Mouse (Mus musculus) neural tube, embryonic 15.5 days (tissue): ENCODE data around the gene Evl. TPM values are rescaled to one million over a fixed set of nuclear protein-coding genes. Genes with fewer than 3 reads are reported as not detected.

Experiments used
- ATAC-seq: fragments of 200-750 bp; cut with Nextera tagmentation; 2 replicates; pipeline ENCODE4 v1.8.0; 2017; ENCODE audit warnings: mild to moderate bottlenecking, moderate TSS enrichment, moderate library complexity; ENCODE audit not compliant: low FRiP score
- H3K27ac ChIP-seq: fragments of 300-500 bp; sonication (generic); replicated peaks from 2 replicates; pipeline ENCODE4 v1.5.1; 2015; ENCODE audit warnings: mild to moderate bottlenecking, inconsistent platforms
- H3K27me3 ChIP-seq: fragments of 300-500 bp; sonication (generic); replicated peaks from 2 replicates; pipeline ENCODE4 v1.6.1; 2015; ENCODE audit warnings: inconsistent platforms
- H3K36me3 ChIP-seq: fragments of 300-500 bp; sonication (generic); 2 replicates; pipeline ENCODE4 v1.6.1; 2015; ENCODE audit warnings: inconsistent platforms
- H3K4me1 ChIP-seq: fragments of 300-500 bp; sonication (generic); 2 replicates; pipeline ENCODE4 v1.6.1; 2015; ENCODE audit warnings: inconsistent platforms
- H3K4me2 ChIP-seq: fragments of 300-500 bp; sonication (generic); 2 replicates; pipeline ENCODE4 v1.6.1; 2015; ENCODE audit warnings: inconsistent platforms, mild to moderate bottlenecking, moderate library complexity
- H3K4me3 ChIP-seq: fragments of 300-500 bp; sonication (generic); replicated peaks from 2 replicates; pipeline ENCODE4 v1.5.1; 2015; ENCODE audit warnings: mild to moderate bottlenecking, inconsistent platforms
- H3K9ac ChIP-seq: fragments of 300-500 bp; sonication (generic); replicated peaks from 2 replicates; pipeline ENCODE4 v1.6.1; 2015; ENCODE audit warnings: mild to moderate bottlenecking, inconsistent platforms
- H3K9me3 ChIP-seq: fragments of 300-500 bp; sonication (generic); replicated peaks from 2 replicates; pipeline ENCODE4 v1.6.1; 2016; ENCODE audit warnings: inconsistent platforms
- WGBS: fragments of 180-500 bp; shearing (Covaris S2); methylation state at CpG from one replicate; pipeline ENCODE4 v1.1.7; 2015; ENCODE audit warnings: mixed read lengths; 5-methylcytosine and 5-hydroxymethylcytosine counted together
- polyA plus RNA-seq: library from polyadenylated mRNA; unstranded; fragments of >200 nt; fragmentation: Nextera tagmentation; extraction: Ambion mirVana; gene quantifications from 2 replicates; pipeline ENCODE4 v1.2.1, GENCODE M21; 2015

Gene Evl
- polyA plus RNA-seq, 1 experiment from 2014 or later = 226 TPM

DNA sequence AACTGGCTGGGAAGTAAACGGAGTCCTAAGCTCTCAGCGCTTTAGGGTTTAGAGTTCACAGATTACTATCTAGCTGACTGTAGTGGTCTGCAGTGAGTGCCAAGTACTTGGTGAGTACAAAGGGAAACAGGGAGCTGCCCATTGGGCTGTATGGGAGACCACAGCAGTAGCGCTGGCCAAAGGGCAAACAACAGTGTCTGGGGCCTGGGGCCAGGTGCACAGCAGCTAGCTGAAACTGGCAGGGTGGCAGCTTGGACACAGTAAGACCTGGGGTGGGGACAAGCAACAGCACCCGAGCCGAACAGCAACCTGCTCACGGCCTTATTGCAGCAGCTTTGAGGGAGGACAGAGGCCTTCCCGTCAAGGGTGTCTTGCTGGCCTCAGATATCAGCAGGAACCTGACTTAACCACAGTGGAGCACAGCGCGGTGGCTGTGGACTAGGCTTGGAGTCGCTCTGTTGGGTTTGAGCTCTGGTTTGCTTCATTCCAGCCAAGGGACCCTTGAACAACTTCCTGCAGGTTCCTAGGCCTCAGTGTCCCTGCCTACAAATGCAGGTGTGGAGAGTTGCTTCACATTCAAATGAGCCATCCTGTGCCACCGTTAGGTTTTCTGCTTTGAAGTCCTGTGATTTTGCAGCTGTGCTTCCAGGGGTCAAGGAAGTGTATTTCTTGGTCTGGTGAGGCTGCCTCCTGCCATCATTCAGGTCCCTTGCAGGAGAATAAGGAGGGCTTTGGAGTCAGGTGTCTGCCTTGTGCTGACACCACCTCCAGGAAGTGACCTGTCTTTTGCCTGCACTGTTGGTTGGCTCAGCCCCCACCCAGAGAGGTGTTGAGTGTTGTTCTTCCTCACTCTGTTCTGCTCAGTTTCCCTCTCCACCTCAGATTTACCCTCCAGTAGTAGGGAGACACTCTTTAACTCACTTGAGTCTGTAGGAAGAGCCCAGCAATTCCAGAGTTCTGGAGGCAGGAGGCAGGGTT lies 99.1 kb downstream of the Evl start:
- Histone ChIP-seq H3K4me3 (no peak overlapping the region), H3K4me1 (peaks cover 4% of the 10 kb centered on the region; the same call in 1 of the 2 replicates), H3K36me3 (peaks cover 62% of the 10 kb centered on the region), H3K27ac (no peak overlapping the region), H3K27me3 (no peaks in the 10 kb centered on the region), H3K4me2 (no peak overlapping the region), H3K9ac (no peak overlapping the region), H3K9me3 (no peaks in the 10 kb centered on the region)
- 91% methylated on average over 11 of the region's 11 CpGs for WGBS
- no peak for ATAC-seq

DNA sequence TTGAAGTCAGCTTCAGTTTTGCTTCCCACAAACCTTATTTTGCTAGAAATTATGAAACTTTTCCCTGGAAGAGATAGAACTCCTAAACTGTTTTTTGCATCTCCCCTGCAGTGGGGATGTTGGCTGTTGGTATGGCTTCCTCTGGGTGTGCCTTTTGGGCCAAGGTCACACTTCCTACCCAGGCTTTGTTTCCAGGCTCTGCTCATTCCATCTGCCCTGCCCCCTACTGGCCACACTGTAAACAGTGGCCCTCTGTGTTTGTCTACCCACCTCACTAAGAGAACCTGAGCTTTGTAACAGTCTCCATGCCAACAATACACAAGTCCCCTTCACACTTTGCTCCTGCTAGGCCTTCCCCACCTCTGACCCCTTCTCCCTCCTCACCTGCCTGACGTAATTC lies 102.8 kb downstream of the Evl start:
- H3K9me3 ChIP-seq = no peaks in the 10 kb centered on the region
- ATAC-seq = no peak; the same call in 1 of the 2 replicates
- H3K4me1 ChIP-seq = peaks cover 4% of the 10 kb centered on the region; the same call in 1 of the 2 replicates
- H3K36me3 ChIP-seq = peaks cover 51% of the 10 kb centered on the region
- WGBS = 96% methylated on average over 1 of the region's 1 CpGs
- H3K27ac ChIP-seq = no peak overlapping the region
- no peak overlapping the region for H3K4me2 ChIP-seq
- no peak overlapping the region for H3K4me3 ChIP-seq
- H3K9ac ChIP-seq = no peak overlapping the region
- H3K27me3 ChIP-seq = no peaks in the 10 kb centered on the region

GRCm38 (mm10) chr12:108668606-108669235 lies 114.2 kb downstream of the Evl start:
- no peaks in the 10 kb centered on the region for H3K27me3 ChIP-seq
- H3K9me3 ChIP-seq = no peaks in the 10 kb centered on the region
- ATAC-seq = no peak
- no peak overlapping the region for H3K4me2 ChIP-seq
- WGBS = 57% methylated on average over 8 of the region's 8 CpGs
- peaks cover 18% of the 10 kb centered on the region; the same call in 1 of the 2 replicates for H3K4me1 ChIP-seq
- H3K4me3 ChIP-seq = no peak overlapping the region
- H3K27ac ChIP-seq = peak overlapping the region; percentile 63
- H3K36me3 ChIP-seq = peaks cover 26% of the 10 kb centered on the region
- no peak overlapping the region for H3K9ac ChIP-seq

GRCm38 (mm10) chr12:108671541-108671940 lies 117.0 kb downstream of the Evl start:
- no peaks in the 10 kb centered on the region for H3K9me3 ChIP-seq
- no peaks in the 10 kb centered on the region for H3K27me3 ChIP-seq
- no peak overlapping the region for H3K27ac ChIP-seq
- ATAC-seq = no peak
- H3K4me1 ChIP-seq = peaks cover 15% of the 10 kb centered on the region; the same call in 1 of the 2 replicates
- H3K4me3 ChIP-seq = no peak overlapping the region
- no peak overlapping the region for H3K9ac ChIP-seq
- peaks cover 42% of the 10 kb centered on the region for H3K36me3 ChIP-seq
- H3K4me2 ChIP-seq = no peak overlapping the region
- 89% methylated on average over 2 of the region's 2 CpGs for WGBS

GRCm38 (mm10) chr12:108672908-108673307 lies 118.4 kb downstream of the Evl start:
- Histone ChIP-seq H3K9me3 (no peaks in the 10 kb centered on the region), H3K27me3 (no peaks in the 10 kb centered on the region), H3K4me3 (no peak overlapping the region), H3K4me2 (no peak overlapping the region), H3K36me3 (peaks cover 52% of the 10 kb centered on the region), H3K4me1 (peaks cover 10% of the 10 kb centered on the region; the same call in 1 of the 2 replicates), H3K9ac (no peak overlapping the region), H3K27ac (no peak overlapping the region)
- WGBS = 85% methylated on average over 4 of the region's 4 CpGs
- no peak for ATAC-seq

GRCm38 (mm10) chr12:108673546-108673945 lies 119.0 kb downstream of the Evl start:
- Histone ChIP-seq H3K36me3 (peaks cover 54% of the 10 kb centered on the region), H3K27me3 (no peaks in the 10 kb centered on the region), H3K9me3 (no peaks in the 10 kb centered on the region), H3K4me1 (peaks cover 4% of the 10 kb centered on the region; the same call in 1 of the 2 replicates), H3K27ac (no peak overlapping the region), H3K9ac (no peak overlapping the region), H3K4me2 (no peak overlapping the region), H3K4me3 (no peak overlapping the region)
- no peak for ATAC-seq
- 78% methylated on average over 3 of the region's 3 CpGs for WGBS

DNA sequence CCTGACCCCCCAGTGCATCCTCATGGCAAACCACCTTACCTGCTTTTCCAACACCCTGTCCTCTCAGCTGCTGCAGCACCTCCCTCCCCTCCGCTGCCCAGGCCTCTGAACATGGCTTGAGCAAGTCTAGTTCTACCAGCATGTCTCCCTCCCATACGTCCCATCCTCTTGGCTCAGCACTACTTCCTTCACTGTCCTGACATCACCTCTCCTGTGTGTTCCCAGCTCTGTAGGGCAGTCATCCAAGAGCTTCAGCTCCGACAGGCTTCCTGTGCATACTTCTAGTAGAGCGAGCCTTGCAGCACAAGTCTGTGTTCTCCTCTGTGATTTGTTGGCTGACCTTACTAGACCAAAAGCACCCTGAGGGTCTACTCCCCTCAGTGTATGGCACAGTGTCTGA lies 120.0 kb downstream of the Evl start:
- Histone ChIP-seq H3K9me3 (no peaks in the 10 kb centered on the region), H3K27me3 (no peaks in the 10 kb centered on the region), H3K4me1 (no peaks in the 10 kb centered on the region), H3K4me2 (no peak overlapping the region), H3K4me3 (no peak overlapping the region), H3K9ac (no peak overlapping the region), H3K36me3 (peaks cover 64% of the 10 kb centered on the region), H3K27ac (no peak overlapping the region)
- WGBS = 90% methylated on average over 4 of the region's 4 CpGs
- no peak for ATAC-seq

DNA sequence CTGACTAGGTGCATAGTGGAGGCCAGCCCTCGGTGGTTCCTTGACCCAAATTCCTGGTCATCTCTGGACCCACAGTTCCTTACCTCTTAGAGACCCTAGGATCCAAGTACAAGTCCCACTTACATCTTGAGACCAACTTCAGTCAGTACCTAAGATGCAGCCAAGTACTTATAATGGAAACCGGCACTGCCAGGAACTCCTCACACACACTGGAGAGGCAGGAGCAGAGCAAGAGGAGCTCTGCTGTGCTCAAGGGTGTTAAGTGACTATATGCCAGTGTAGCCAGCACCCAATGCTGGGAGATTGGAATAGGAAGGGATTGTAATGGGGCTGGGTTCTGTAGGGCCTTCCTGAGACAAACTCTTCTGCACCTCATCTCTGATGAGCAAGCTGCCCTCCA lies 120.4 kb downstream of the Evl start:
- Histone ChIP-seq H3K27me3 (no peaks in the 10 kb centered on the region), H3K9ac (no peak overlapping the region), H3K27ac (no peak overlapping the region), H3K4me2 (no peak overlapping the region), H3K9me3 (no peaks in the 10 kb centered on the region), H3K4me1 (no peaks in the 10 kb centered on the region), H3K36me3 (peaks cover 64% of the 10 kb centered on the region), H3K4me3 (no peak overlapping the region)
- 95% methylated on average over 2 of the region's 2 CpGs for WGBS
- ATAC-seq = no peak

GRCm38 (mm10) chr12:108675614-108676401 lies 121.3 kb downstream of the Evl start:
- no peak overlapping the region for H3K27ac ChIP-seq
- H3K4me2 ChIP-seq = no peak overlapping the region
- ATAC-seq = no peak
- no peaks in the 10 kb centered on the region for H3K27me3 ChIP-seq
- H3K9ac ChIP-seq = no peak overlapping the region
- H3K4me3 ChIP-seq = no peak overlapping the region
- H3K36me3 ChIP-seq = peaks cover 67% of the 10 kb centered on the region
- H3K9me3 ChIP-seq = no peaks in the 10 kb centered on the region
- H3K4me1 ChIP-seq = no peaks in the 10 kb centered on the region
- 80% methylated on average over 8 of the region's 8 CpGs for WGBS

DNA sequence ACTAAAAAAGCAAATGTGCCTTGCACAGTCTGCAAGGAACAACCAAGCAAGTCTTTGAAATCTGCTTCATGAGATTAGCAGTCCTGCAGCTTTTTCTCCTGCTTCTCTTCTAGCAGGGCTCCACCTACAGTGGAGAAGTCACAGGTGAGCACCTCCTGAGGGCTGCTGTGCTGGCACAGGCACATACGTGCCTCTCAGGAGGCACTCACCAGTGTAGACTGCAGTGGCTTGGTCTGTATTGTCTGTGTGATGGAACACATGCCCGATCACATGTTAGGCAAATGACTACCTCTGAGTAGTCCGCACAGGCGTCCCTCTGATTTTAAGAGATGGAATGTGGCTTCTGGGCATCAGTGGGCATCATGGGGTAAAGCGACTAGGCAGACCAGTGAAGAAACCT lies 122.6 kb downstream of the Evl start:
- Histone ChIP-seq H3K9me3 (no peaks in the 10 kb centered on the region), H3K4me3 (no peak overlapping the region), H3K4me1 (no peaks in the 10 kb centered on the region), H3K9ac (no peak overlapping the region), H3K4me2 (no peak overlapping the region), H3K36me3 (peaks cover 75% of the 10 kb centered on the region), H3K27me3 (no peaks in the 10 kb centered on the region), H3K27ac (no peak overlapping the region)
- ATAC-seq = no peak
- WGBS = 99% methylated on average over 5 of the region's 5 CpGs

DNA sequence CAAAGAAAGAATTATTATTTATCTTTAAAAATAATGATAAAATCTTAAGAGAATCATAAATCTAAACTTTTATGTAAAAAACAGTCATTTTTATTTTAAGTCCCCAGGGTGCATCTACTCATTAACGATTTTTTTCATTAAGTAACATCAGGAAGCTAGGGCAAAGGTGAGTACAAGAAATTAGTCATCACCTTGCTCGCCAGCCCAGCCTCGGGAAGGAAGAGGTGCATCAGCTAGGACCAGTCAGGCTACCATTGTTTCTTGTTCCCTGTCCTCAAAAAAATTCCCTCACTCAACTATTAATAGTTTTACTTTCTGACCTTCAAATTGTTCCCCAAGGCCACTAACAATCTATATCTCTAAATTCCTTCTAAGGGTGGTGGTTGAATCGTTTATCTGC lies 123.8 kb downstream of the Evl start:
- WGBS = 85% methylated on average over 4 of the region's 4 CpGs
- ATAC-seq = no peak
- H3K4me1 ChIP-seq = no peaks in the 10 kb centered on the region

More for the DNA sequence above, 123.8 kb downstream of the Evl start:
- no peaks in the 10 kb centered on the region for H3K9me3 ChIP-seq
- H3K4me3 ChIP-seq = no peak overlapping the region
- H3K4me2 ChIP-seq = no peak overlapping the region
- H3K27ac ChIP-seq = no peak overlapping the region
- H3K27me3 ChIP-seq = no peaks in the 10 kb centered on the region
- peaks cover 80% of the 10 kb centered on the region for H3K36me3 ChIP-seq
- no peak overlapping the region for H3K9ac ChIP-seq
